ENCODE assay signal across 19 mouse cellular contexts in genomic region chr7:29491471-29491755, GRCm38 (mm10). TPM values are rescaled to one million over a fixed set of nuclear protein-coding genes. Genes with fewer than 3 reads are reported as not detected.
DNase-seq lines count a peak whose midpoint lies in the region; ATAC-seq and TF ChIP-seq lines count a peak whose summit lies in the region.
"Had no signal": no experiment of that assay in that cellular context is flagged by ENCODE, and none has a peak within 500 bp of the region (broad histone marks: within the 10 kb centered on the region; RNA-seq: fewer than 3 reads in every experiment).

No protein-coding gene starts in this region.

- no peaks in the 10 kb centered on the region for H3K27me3 ChIP-seq in spleen, adult 2 months (ENCODE audit: control insufficient read depth, insufficient read depth, low read length)
- H3K27me3 ChIP-seq in intestine, embryonic 15.5 days (replicated peaks) = no peaks in the 10 kb centered on the region
- H3K27me3 ChIP-seq in splenic B cell, adult 2 months (ENCODE audit: control insufficient read depth, insufficient read depth, low read length, poor library complexity, severe bottlenecking) = no peaks in the 10 kb centered on the region
- H3K27me3 ChIP-seq: limb, embryonic 13.5 days had no signal

- no peaks in the 10 kb centered on the region for H3K36me3 ChIP-seq in spleen, adult 2 months (ENCODE audit: control insufficient read depth, insufficient read depth, low read length)
- 0 out of 2 replicates have a peak, but pooled peaks cover 2% of the 10 kb centered on the region for H3K36me3 ChIP-seq in intestine, embryonic 15.5 days
- H3K36me3 ChIP-seq in splenic B cell, adult 2 months (ENCODE audit: control insufficient read depth, insufficient read depth, low read length, poor library complexity, severe bottlenecking) = no peaks in the 10 kb centered on the region
- H3K36me3 ChIP-seq: heart, embryonic 13.5 days had no signal

- H3K9ac ChIP-seq in intestine, embryonic 15.5 days = no peak overlapping the region
- H3K9ac ChIP-seq: heart, embryonic 13.5 days; limb, embryonic 13.5 days; liver, embryonic 14.5 days had no signal

- TF ChIP-seq CTCF in spleen, adult 2 months (IDR thresholded peaks at IDR 0.05; ENCODE audit: extremely low read depth, insufficient read depth, insufficient read length, insufficient replicate concordance) = no peak

- no peak for TF ChIP-seq POLR2A in spleen, adult 2 months (IDR thresholded peaks at IDR 0.05; ENCODE audit: low read depth, low read length)

- peaks cover 11% of the 10 kb centered on the region; the same call in 1 of the 2 replicates for H3K4me1 ChIP-seq in spleen, adult 2 months (ENCODE audit: control insufficient read depth, insufficient read depth, insufficient read length)
- H3K4me1 ChIP-seq in intestine, embryonic 15.5 days (replicated peaks) = peaks cover 42% of the 10 kb centered on the region

- ATAC-seq in intestine, embryonic 15.5 days = peak; percentile 34; the same call in 1 of the 2 replicates
- no peak for ATAC-seq in frontal cortex, adult (ENCODE audit: low TSS enrichment)
- ATAC-seq: hindbrain, embryonic 16.5 days had no signal

- WGBS in spleen, adult 2 months = 45% methylated on average over 3 of the region's 3 CpGs
- WGBS in intestine, embryonic 15.5 days = 65% methylated on average over 3 of the region's 3 CpGs

- H3K4me3 ChIP-seq in spleen, adult 2 months (ENCODE audit: extremely low read depth, insufficient read depth, insufficient read length) = no peak overlapping the region
- no peak overlapping the region for H3K4me3 ChIP-seq in intestine, embryonic 15.5 days (replicated peaks)
- H3K4me3 ChIP-seq: heart, embryonic 13.5 days; limb, embryonic 13.5 days had no signal

- no peaks in the 10 kb centered on the region for H3K9me3 ChIP-seq in intestine, embryonic 15.5 days
- H3K9me3 ChIP-seq: G1E; heart, embryonic 13.5 days; limb, embryonic 13.5 days had no signal

- H3K4me2 ChIP-seq in intestine, embryonic 15.5 days (replicated peaks) = no peak overlapping the region
- H3K4me2 ChIP-seq: heart, embryonic 13.5 days; limb, embryonic 13.5 days; midbrain, embryonic 11.5 days had no signal

- no peak for DNase-seq in spleen, adult 2 months (ENCODE audit: low read depth in 1 of 2, low spot score in 2 of 2)
- DNase-seq in spleen, postnatal 10 days (ENCODE audit: low spot score in 2 of 2) = no peak
- peak; percentile 4 for DNase-seq in splenic B cell, adult 2 months (ENCODE audit: low read depth, low spot score)
- no peak for DNase-seq in cerebellum, postnatal 36 days
- DNase-seq in testis, postnatal 10 days (ENCODE audit: low spot score) = no peak
- DNase-seq: adrenal gland, postnatal 14 days; kidney, adult 18-20 months; kidney, postnatal 10 days; right cerebral cortex, postnatal 25 days; thymus, adult 18-20 months; thymus, postnatal 4 days had no signal

- H3K27ac ChIP-seq in spleen, adult 2 months (ENCODE audit: insufficient read depth, low read length) = peak overlapping the region; percentile 25; the same call in 1 of the 2 replicates
- H3K27ac ChIP-seq in intestine, embryonic 15.5 days = peak overlapping the region; percentile 36; the same call in 1 of the 2 replicates
- H3K27ac ChIP-seq: heart, embryonic 13.5 days; limb, embryonic 13.5 days; liver, embryonic 14.5 days had no signal

RNA-seq across cellular contexts. Expression of gene Sipa1l3, which starts 27.0 kb away (rescaled TPM):
- 30.3 and 47.5 TPM in 2 replicates for polyA plus RNA-seq in spleen, adult 2 months (2012; rRNA removed)
- 26.6 and 27.9 TPM in 2 replicates for polyA plus RNA-seq in intestine, embryonic 15.5 days (2015; fragmentation: Nextera tagmentation; extraction: Ambion mirVana)
